Mouse (Mus musculus) forebrain, embryonic 16.5 days (tissue): ENCODE data around the gene Snrpf. TPM values are rescaled to one million over a fixed set of nuclear protein-coding genes. Genes with fewer than 3 reads are reported as not detected.

Source experiments
- ATAC-seq: fragments of 200-750 bp; cut with Nextera tagmentation; 2 replicates; pipeline ENCODE4 v1.8.0; 2017; ENCODE audit warnings: mild to moderate bottlenecking, moderate library complexity
- H3K27ac ChIP-seq: fragments of 300-500 bp; sonication (generic); 2 replicates; pipeline ENCODE4 v1.5.1; 2014; ENCODE audit warnings: low read length, control low read depth
- H3K27me3 ChIP-seq: fragments of 300-500 bp; sonication (generic); replicated peaks from 2 replicates; pipeline ENCODE4 v1.6.1; 2014; ENCODE audit warnings: low read length; ENCODE audit not compliant: control insufficient read depth, insufficient read depth
- H3K36me3 ChIP-seq: fragments of 300-500 bp; sonication (generic); 2 replicates; pipeline ENCODE4 v1.6.1; 2014; ENCODE audit not compliant: control insufficient read depth, insufficient read depth
- H3K4me1 ChIP-seq: fragments of 300-500 bp; sonication (generic); replicated peaks from 2 replicates; pipeline ENCODE4 v1.6.1; 2014; ENCODE audit warnings: low read length; ENCODE audit not compliant: control insufficient read depth, insufficient read depth
- H3K4me2 ChIP-seq: fragments of 300-500 bp; sonication (generic); 2 replicates; pipeline ENCODE4 v1.6.1; 2014; ENCODE audit warnings: mild to moderate bottlenecking, low read length, control low read depth
- H3K4me3 ChIP-seq: fragments of 300-500 bp; sonication (generic); replicated peaks from 2 replicates; pipeline ENCODE4 v1.5.1; 2014; ENCODE audit warnings: mild to moderate bottlenecking, low read length, control low read depth
- H3K9ac ChIP-seq: fragments of 300-500 bp; sonication (generic); replicated peaks from 2 replicates; pipeline ENCODE4 v1.6.1; 2014; ENCODE audit warnings: low read depth, low read length, control low read depth
- H3K9me3 ChIP-seq: fragments of 300-500 bp; sonication (generic); 2 replicates; pipeline ENCODE4 v1.6.1; 2016; ENCODE audit warnings: low read length; ENCODE audit not compliant: control insufficient read depth
- WGBS: fragments of 180-500 bp; shearing (Covaris S2); extraction: QIAGEN DNeasy Blood & Tissue Kit; methylation state at CpG from one replicate; pipeline ENCODE4 v1.1.7; 2014; 5-methylcytosine and 5-hydroxymethylcytosine counted together
- polyA plus RNA-seq: library from polyadenylated mRNA; unstranded; fragments of >200 nt; fragmentation: Nextera tagmentation; extraction: Ambion mirVana; gene quantifications from 2 replicates; pipeline ENCODE4 v1.2.1, GENCODE M21; 2015

Snrpf gene
- polyA plus RNA-seq, 1 experiment from 2014 or later = 77.8 TPM

DNA sequence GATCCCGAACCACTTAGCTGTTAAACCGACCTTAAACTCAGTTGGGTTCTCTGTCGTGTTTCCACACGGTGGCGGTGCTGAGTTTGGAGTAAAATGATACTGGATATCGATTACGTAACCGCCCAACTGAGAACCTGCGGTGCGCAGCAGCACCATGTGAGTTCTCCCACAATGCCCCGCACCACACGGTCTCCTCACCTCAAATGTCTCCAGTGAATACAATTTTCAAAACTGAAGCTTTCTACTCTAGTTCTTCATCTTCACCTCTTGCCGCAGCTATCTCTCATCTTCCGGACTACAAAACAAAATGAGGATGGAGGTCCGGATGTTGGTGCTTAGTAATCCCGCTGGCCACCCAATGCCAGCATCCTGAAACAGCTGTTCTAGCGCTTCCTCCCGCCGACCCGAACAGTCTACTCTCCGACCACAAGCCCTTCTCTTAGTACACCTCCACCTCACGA, 4.5 kb upstream of the Snrpf start:
- peak overlapping the region; percentile 51 for H3K4me3 ChIP-seq
- H3K9me3 ChIP-seq = no peaks in the 10 kb centered on the region
- ATAC-seq = peak; percentile 76
- no peaks in the 10 kb centered on the region for H3K36me3 ChIP-seq
- H3K27me3 ChIP-seq = 0 out of 2 replicates have a peak, but pooled peaks cover 2% of the 10 kb centered on the region
- WGBS = 1% methylated on average over 22 of the region's 22 CpGs
- peaks cover 9% of the 10 kb centered on the region for H3K4me1 ChIP-seq
- peak overlapping the region; percentile 95 for H3K4me2 ChIP-seq
- H3K27ac ChIP-seq = no peak overlapping the region
- peak overlapping the region; percentile 77 for H3K9ac ChIP-seq

DNA sequence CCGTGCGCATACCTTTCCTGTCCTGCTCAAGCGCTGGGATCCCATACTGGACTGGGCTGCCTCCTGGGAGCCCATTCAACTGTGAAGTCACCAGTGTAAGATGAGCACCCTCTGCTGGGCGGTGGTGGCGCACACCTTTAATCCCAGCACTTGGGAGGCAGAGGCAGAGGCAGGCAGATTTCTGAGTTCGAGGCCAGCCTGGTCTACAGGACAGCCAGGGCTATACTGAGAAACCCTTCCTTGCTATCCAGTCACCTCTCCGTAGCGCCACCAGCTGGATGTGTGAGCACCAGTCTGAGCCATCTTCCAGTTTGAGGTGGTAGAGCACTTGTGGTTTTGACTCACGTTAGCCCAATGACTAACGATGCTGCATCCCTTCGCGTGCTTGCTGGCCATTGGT, 3.0 kb upstream of the Snrpf start:
- Histone ChIP-seq H3K27ac (no peak overlapping the region), H3K9me3 (no peaks in the 10 kb centered on the region), H3K4me3 (no peak overlapping the region), H3K9ac (no peak overlapping the region), H3K27me3 (0 out of 2 replicates have a peak, but pooled peaks cover 2% of the 10 kb centered on the region), H3K4me2 (no peak overlapping the region), H3K36me3 (no peaks in the 10 kb centered on the region), H3K4me1 (peaks cover 22% of the 10 kb centered on the region)
- WGBS = 59% methylated on average over 12 of the region's 12 CpGs
- no peak for ATAC-seq

GRCm38 (mm10) chr10:93588796-93589195, 710 bp downstream of the Snrpf start:
- Histone ChIP-seq H3K4me3 (peak overlapping the region; percentile 92), H3K9me3 (no peaks in the 10 kb centered on the region), H3K4me2 (peak overlapping the region; percentile 96), H3K9ac (peak overlapping the region; percentile 87), H3K36me3 (peaks cover 11% of the 10 kb centered on the region), H3K4me1 (peaks cover 18% of the 10 kb centered on the region), H3K27me3 (0 out of 2 replicates have a peak, but pooled peaks cover 2% of the 10 kb centered on the region), H3K27ac (peak overlapping the region; percentile 83)
- ATAC-seq = peak; percentile 37; the same call in 1 of the 2 replicates
- 2% methylated on average over 11 of the region's 11 CpGs for WGBS

DNA sequence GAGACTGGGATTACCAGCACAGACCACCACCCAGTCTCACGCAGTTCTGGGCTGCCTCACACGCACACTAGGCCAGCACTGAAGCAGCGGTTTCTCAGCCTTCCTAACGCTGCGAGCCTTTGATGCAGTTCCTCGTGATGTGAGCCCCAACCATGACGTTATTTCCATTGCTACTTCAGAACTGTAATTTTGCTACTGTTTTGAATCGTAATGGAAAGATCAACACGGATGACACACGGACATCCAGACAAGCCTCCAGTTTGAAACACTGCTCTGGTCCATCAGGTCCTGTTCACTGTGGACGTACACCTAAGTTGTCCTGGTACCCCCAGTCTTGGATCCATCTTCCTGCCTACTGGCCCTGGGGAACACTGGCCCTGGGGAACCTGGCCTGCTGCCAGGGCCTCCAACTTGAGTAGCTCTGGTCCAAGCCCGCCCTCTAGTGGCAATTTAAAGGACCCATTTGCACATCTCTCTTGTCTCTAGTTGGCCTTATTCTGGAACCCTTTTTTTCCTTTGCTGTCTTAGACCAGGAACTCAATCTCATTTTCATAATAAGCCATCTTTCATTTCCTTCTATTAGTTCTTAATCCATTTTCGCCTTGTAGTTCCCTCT, 12.1 kb downstream of the Snrpf start:
- Histone ChIP-seq H3K27ac (no peak overlapping the region), H3K4me2 (no peak overlapping the region), H3K4me1 (no peaks in the 10 kb centered on the region), H3K4me3 (no peak overlapping the region), H3K9ac (no peak overlapping the region), H3K36me3 (no peaks in the 10 kb centered on the region), H3K9me3 (no peaks in the 10 kb centered on the region), H3K27me3 (no peaks in the 10 kb centered on the region)
- peak; percentile 47; the same call in 1 of the 2 replicates for ATAC-seq
- WGBS = 68% methylated on average over 13 of the region's 13 CpGs

- no peak for ATAC-seq
- no peaks in the 10 kb centered on the region for H3K4me1 ChIP-seq
- no peaks in the 10 kb centered on the region for H3K36me3 ChIP-seq
- no peaks in the 10 kb centered on the region for H3K27me3 ChIP-seq
- 95% methylated on average over 8 of the region's 8 CpGs for WGBS
- H3K9ac ChIP-seq = no peak overlapping the region
- no peak overlapping the region for H3K4me3 ChIP-seq
- no peak overlapping the region for H3K4me2 ChIP-seq
- H3K27ac ChIP-seq = no peak overlapping the region
- no peaks in the 10 kb centered on the region for H3K9me3 ChIP-seq
Observed at GRCm38 (mm10) chr10:93575960-93576359, 13.5 kb downstream of the Snrpf start.

GRCm38 (mm10) chr10:93574966-93575365, 14.5 kb downstream of the Snrpf start:
- WGBS = 66% methylated on average over 4 of the region's 4 CpGs

DNA sequence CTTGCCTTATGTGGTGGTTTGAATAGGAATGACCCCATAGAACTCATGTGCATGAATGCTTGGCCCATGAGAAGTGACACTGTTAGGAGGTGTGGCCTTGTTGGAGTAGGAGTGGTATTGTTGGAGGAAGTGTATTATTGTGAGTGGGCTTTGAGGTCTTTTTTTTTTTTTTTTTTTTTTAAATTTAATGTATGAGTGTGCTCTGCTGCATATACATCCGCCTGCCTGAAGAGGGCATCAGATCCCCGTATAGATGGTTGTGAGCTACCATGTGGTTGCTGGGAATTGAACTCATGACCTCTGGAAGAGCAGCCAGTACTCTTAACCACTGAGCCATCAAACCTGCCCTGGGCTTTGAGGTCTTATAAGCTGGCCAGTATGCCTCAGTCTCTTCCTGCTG, 17.3 kb downstream of the Snrpf start:
- Histone ChIP-seq H3K9me3 (no peaks in the 10 kb centered on the region), H3K27ac (no peak overlapping the region), H3K9ac (no peak overlapping the region), H3K4me3 (no peak overlapping the region), H3K4me2 (no peak overlapping the region), H3K4me1 (no peaks in the 10 kb centered on the region), H3K36me3 (no peaks in the 10 kb centered on the region), H3K27me3 (no peaks in the 10 kb centered on the region)
- no peak for ATAC-seq
- 58% methylated on average over 2 of the region's 2 CpGs for WGBS

More at GRCm38 (mm10) chr10:93574966-93575365, 14.5 kb downstream of the Snrpf start:
- H3K9ac ChIP-seq = no peak overlapping the region
- no peak overlapping the region for H3K4me2 ChIP-seq
- H3K4me1 ChIP-seq = no peaks in the 10 kb centered on the region
- ATAC-seq = no peak
- H3K27me3 ChIP-seq = no peaks in the 10 kb centered on the region
- H3K9me3 ChIP-seq = no peaks in the 10 kb centered on the region
- no peak overlapping the region for H3K4me3 ChIP-seq
- H3K36me3 ChIP-seq = no peaks in the 10 kb centered on the region
- no peak overlapping the region for H3K27ac ChIP-seq

- no peak overlapping the region for H3K9ac ChIP-seq
- H3K36me3 ChIP-seq = no peaks in the 10 kb centered on the region
- WGBS = 85% methylated on average over 6 of the region's 6 CpGs
- ATAC-seq = no peak
- H3K9me3 ChIP-seq = no peaks in the 10 kb centered on the region
- no peak overlapping the region for H3K27ac ChIP-seq
- H3K27me3 ChIP-seq = no peaks in the 10 kb centered on the region
- no peak overlapping the region for H3K4me3 ChIP-seq
- no peaks in the 10 kb centered on the region for H3K4me1 ChIP-seq
- H3K4me2 ChIP-seq = no peak overlapping the region
Observed at GRCm38 (mm10) chr10:93568671-93569070, 20.8 kb downstream of the Snrpf start.

DNA sequence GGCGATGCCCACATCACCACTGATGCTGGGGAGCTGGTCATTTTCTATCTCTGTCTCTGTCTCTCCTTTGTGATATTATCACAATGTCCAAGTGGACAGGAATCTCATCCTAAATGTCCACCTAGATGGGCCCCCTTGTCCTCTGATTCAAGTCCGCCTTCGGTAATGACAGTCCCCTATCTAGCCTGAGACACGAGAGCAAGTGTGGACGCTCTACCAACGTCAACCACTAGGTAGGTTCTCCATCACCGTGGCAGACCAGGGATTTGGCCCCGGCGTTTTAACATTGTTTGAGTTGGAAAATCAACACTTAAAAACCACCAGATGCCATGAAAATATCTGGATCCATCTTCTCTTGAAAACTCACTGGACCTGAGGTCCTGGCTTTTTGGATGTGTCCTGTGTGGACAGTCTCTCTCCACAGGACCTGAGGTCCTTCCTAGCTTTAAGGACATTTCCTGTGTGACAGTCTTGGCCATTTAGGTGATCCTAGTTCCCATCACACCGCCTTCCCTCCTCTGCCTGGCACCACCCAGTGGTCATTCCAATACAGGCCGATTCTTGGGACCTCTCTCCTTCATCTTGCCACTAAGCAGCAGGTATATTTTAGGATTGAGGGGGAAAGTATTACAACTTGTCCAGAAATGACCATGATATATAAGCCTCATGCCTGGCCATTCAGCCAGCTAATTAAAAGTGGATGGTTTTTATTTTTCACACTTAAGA, 21.5 kb downstream of the Snrpf start:
- Histone ChIP-seq H3K4me3 (no peak overlapping the region), H3K4me2 (no peak overlapping the region), H3K4me1 (no peaks in the 10 kb centered on the region), H3K27ac (no peak overlapping the region), H3K27me3 (no peaks in the 10 kb centered on the region), H3K9me3 (no peaks in the 10 kb centered on the region), H3K36me3 (no peaks in the 10 kb centered on the region), H3K9ac (no peak overlapping the region)
- WGBS = 91% methylated on average over 11 of the region's 11 CpGs
- no peak for ATAC-seq
